Mouse (Mus musculus) hindbrain, embryonic 16.5 days (tissue): ENCODE results near the gene Mertk. TPM values are rescaled to one million over a fixed set of nuclear protein-coding genes. Genes with fewer than 3 reads are reported as not detected.

Source experiments
- ATAC-seq: fragments of 200-750 bp; cut with Nextera tagmentation; 2 replicates; pipeline ENCODE4 v1.8.0; 2017; ENCODE audit warnings: moderate TSS enrichment, moderate library complexity
- H3K27ac ChIP-seq: fragments of 300-500 bp; sonication (generic); 2 replicates; pipeline ENCODE4 v1.5.1; 2014; ENCODE audit warnings: low read depth, mild to moderate bottlenecking, control low read depth, low read length, moderate library complexity
- H3K27me3 ChIP-seq: fragments of 300-500 bp; sonication (generic); replicated peaks from 2 replicates; pipeline ENCODE4 v1.6.1; 2014; ENCODE audit warnings: low read length; ENCODE audit not compliant: control insufficient read depth, insufficient read depth
- H3K36me3 ChIP-seq: fragments of 300-500 bp; sonication (generic); 2 replicates; pipeline ENCODE4 v1.6.1; 2014; ENCODE audit warnings: mild to moderate bottlenecking, low read length, moderate library complexity, mixed read lengths; ENCODE audit not compliant: control insufficient read depth, insufficient read depth
- H3K4me1 ChIP-seq: fragments of 300-500 bp; sonication (generic); 2 replicates; pipeline ENCODE4 v1.6.1; 2014; ENCODE audit warnings: low read depth, low read length; ENCODE audit not compliant: control insufficient read depth, insufficient read depth
- H3K4me2 ChIP-seq: fragments of 300-500 bp; sonication (generic); 2 replicates; pipeline ENCODE4 v1.6.1; 2014; ENCODE audit warnings: mild to moderate bottlenecking, low read length, control low read depth, moderate library complexity
- H3K4me3 ChIP-seq: fragments of 300-500 bp; sonication (generic); 2 replicates; pipeline ENCODE4 v1.5.1; 2014; ENCODE audit warnings: mild to moderate bottlenecking, low read length, control low read depth, moderate library complexity
- H3K9ac ChIP-seq: fragments of 300-500 bp; sonication (generic); 2 replicates; pipeline ENCODE4 v1.6.1; 2014; ENCODE audit warnings: low read depth, mild to moderate bottlenecking, control low read depth, low read length, moderate library complexity
- H3K9me3 ChIP-seq: fragments of 300-500 bp; sonication (generic); 2 replicates; pipeline ENCODE4 v1.6.1; 2014; ENCODE audit warnings: mild to moderate bottlenecking, low read length, moderate library complexity; ENCODE audit not compliant: control insufficient read depth
- WGBS: fragments of 180-500 bp; shearing (Covaris S2); extraction: QIAGEN DNeasy Blood & Tissue Kit; methylation state at CpG from one replicate; pipeline ENCODE4 v1.1.7; 2014; 5-methylcytosine and 5-hydroxymethylcytosine counted together
- polyA plus RNA-seq: library from polyadenylated mRNA; unstranded; fragments of >200 nt; fragmentation: Nextera tagmentation; extraction: Ambion mirVana; gene quantifications from 2 replicates; pipeline ENCODE4 v1.2.1, GENCODE M21; 2015

The Mertk gene
- polyA plus RNA-seq, 1 experiment from 2014 or later = 3.4 TPM

- no peak for ATAC-seq
- no peak overlapping the region for H3K27ac ChIP-seq
- 84% methylated on average over 8 of the region's 8 CpGs for WGBS
- no peak overlapping the region for H3K9ac ChIP-seq
- H3K4me1 ChIP-seq = no peaks in the 10 kb centered on the region
- H3K9me3 ChIP-seq = no peaks in the 10 kb centered on the region
- no peak overlapping the region for H3K4me3 ChIP-seq
- no peaks in the 10 kb centered on the region for H3K27me3 ChIP-seq
- H3K36me3 ChIP-seq = no peaks in the 10 kb centered on the region
- no peak overlapping the region for H3K4me2 ChIP-seq
Observed at GRCm38 (mm10) chr2:128747433-128748028, 48.8 kb downstream of the Mertk start.

GRCm38 (mm10) chr2:128748171-128748570, 49.4 kb downstream of the Mertk start:
- 72% methylated on average over 6 of the region's 6 CpGs for WGBS
- H3K9ac ChIP-seq = no peak overlapping the region

GRCm38 (mm10) chr2:128751030-128751429, 52.3 kb downstream of the Mertk start:
- 88% methylated on average over 6 of the region's 6 CpGs for WGBS
- H3K4me2 ChIP-seq = no peak overlapping the region
- no peak overlapping the region for H3K27ac ChIP-seq
- no peaks in the 10 kb centered on the region for H3K4me1 ChIP-seq
- no peaks in the 10 kb centered on the region for H3K9me3 ChIP-seq
- H3K27me3 ChIP-seq = no peaks in the 10 kb centered on the region
- H3K36me3 ChIP-seq = no peaks in the 10 kb centered on the region
- H3K4me3 ChIP-seq = no peak overlapping the region
- ATAC-seq = no peak
- H3K9ac ChIP-seq = no peak overlapping the region

More at GRCm38 (mm10) chr2:128748171-128748570, 49.4 kb downstream of the Mertk start:
- Histone ChIP-seq H3K36me3 (no peaks in the 10 kb centered on the region), H3K27ac (no peak overlapping the region), H3K4me1 (no peaks in the 10 kb centered on the region), H3K9me3 (no peaks in the 10 kb centered on the region), H3K4me3 (no peak overlapping the region), H3K27me3 (no peaks in the 10 kb centered on the region), H3K4me2 (no peak overlapping the region)
- ATAC-seq = no peak

GRCm38 (mm10) chr2:128753295-128753873, 54.6 kb downstream of the Mertk start:
- Histone ChIP-seq H3K4me3 (no peak overlapping the region), H3K9me3 (no peaks in the 10 kb centered on the region), H3K27ac (no peak overlapping the region), H3K36me3 (no peaks in the 10 kb centered on the region), H3K27me3 (no peaks in the 10 kb centered on the region), H3K4me2 (no peak overlapping the region), H3K4me1 (no peaks in the 10 kb centered on the region), H3K9ac (no peak overlapping the region)
- no peak for ATAC-seq
- 54% methylated on average over 6 of the region's 6 CpGs for WGBS

- H3K27ac ChIP-seq = no peak overlapping the region
- H3K9ac ChIP-seq = no peak overlapping the region
- no peaks in the 10 kb centered on the region for H3K27me3 ChIP-seq
- ATAC-seq = no peak
- H3K4me3 ChIP-seq = no peak overlapping the region
- peaks cover 6% of the 10 kb centered on the region for H3K4me1 ChIP-seq
- no peaks in the 10 kb centered on the region for H3K9me3 ChIP-seq
- H3K4me2 ChIP-seq = no peak overlapping the region
- H3K36me3 ChIP-seq = no peaks in the 10 kb centered on the region
- 86% methylated on average over 4 of the region's 4 CpGs for WGBS
Observed at GRCm38 (mm10) chr2:128755149-128755691, 56.5 kb downstream of the Mertk start.

- no peaks in the 10 kb centered on the region for H3K27me3 ChIP-seq
- H3K4me2 ChIP-seq = peak overlapping the region; percentile 39
- no peak overlapping the region for H3K9ac ChIP-seq
- H3K36me3 ChIP-seq = no peaks in the 10 kb centered on the region
- WGBS = 49% methylated on average over 10 of the region's 10 CpGs
- no peaks in the 10 kb centered on the region for H3K9me3 ChIP-seq
- peak; percentile 69; the same call in 1 of the 2 replicates for ATAC-seq
- no peak overlapping the region for H3K4me3 ChIP-seq
- peaks cover 6% of the 10 kb centered on the region for H3K4me1 ChIP-seq
- H3K27ac ChIP-seq = no peak overlapping the region
Observed at GRCm38 (mm10) chr2:128758724-128759340, 60.1 kb downstream of the Mertk start.

- H3K27ac ChIP-seq = no peak overlapping the region
- peaks cover 6% of the 10 kb centered on the region for H3K4me1 ChIP-seq
- no peaks in the 10 kb centered on the region for H3K27me3 ChIP-seq
- WGBS = 95% methylated on average over 9 of the region's 9 CpGs
- no peaks in the 10 kb centered on the region for H3K36me3 ChIP-seq
- H3K9me3 ChIP-seq = no peaks in the 10 kb centered on the region
- H3K4me2 ChIP-seq = no peak overlapping the region
- no peak overlapping the region for H3K4me3 ChIP-seq
- no peak overlapping the region for H3K9ac ChIP-seq
- no peak for ATAC-seq
Observed at GRCm38 (mm10) chr2:128762008-128762407, 63.3 kb downstream of the Mertk start.

- Histone ChIP-seq H3K36me3 (no peaks in the 10 kb centered on the region), H3K27me3 (no peaks in the 10 kb centered on the region), H3K4me1 (no peaks in the 10 kb centered on the region), H3K4me3 (no peak overlapping the region), H3K9ac (no peak overlapping the region), H3K27ac (no peak overlapping the region), H3K4me2 (no peak overlapping the region), H3K9me3 (no peaks in the 10 kb centered on the region)
- no peak for ATAC-seq
- 91% methylated on average over 1 of the region's 1 CpGs for WGBS
Observed at GRCm38 (mm10) chr2:128765787-128766186, 67.0 kb downstream of the Mertk start.

GRCm38 (mm10) chr2:128768545-128769247, 69.9 kb downstream of the Mertk start:
- Histone ChIP-seq H3K9ac (no peak overlapping the region), H3K4me1 (no peaks in the 10 kb centered on the region), H3K27ac (no peak overlapping the region), H3K4me2 (no peak overlapping the region), H3K36me3 (no peaks in the 10 kb centered on the region), H3K9me3 (no peaks in the 10 kb centered on the region), H3K4me3 (no peak overlapping the region), H3K27me3 (no peaks in the 10 kb centered on the region)
- 86% methylated on average over 4 of the region's 4 CpGs for WGBS
- ATAC-seq = no peak
